Mouse (Mus musculus): ENCODE data around the gene Sav1.

Gene Sav1

GRCm38 (mm10) chr12:69947502-69947901 lies 39.3 kb downstream of the Sav1 start:
- no peak for DNase-seq

DNA sequence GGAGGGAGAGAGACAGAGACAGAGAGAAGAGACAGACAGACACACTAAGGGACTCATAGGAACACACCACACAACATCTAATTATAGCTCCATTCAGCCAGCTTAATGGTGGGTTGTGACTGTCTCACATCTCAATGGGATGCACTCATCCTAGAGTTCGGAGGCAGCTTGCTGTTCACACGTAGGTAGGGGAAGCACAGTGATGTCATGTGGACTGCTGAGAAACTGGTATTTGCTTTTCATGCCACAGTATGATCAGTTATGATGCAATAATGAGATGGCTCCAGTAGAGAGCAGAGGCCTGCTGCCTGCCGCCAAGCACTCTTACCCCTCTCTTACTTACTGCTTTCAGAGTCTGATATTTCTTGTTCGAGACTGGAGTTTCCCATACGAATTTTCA lies 40.9 kb downstream of the Sav1 start:
- DNase-seq, result no peak

DNA sequence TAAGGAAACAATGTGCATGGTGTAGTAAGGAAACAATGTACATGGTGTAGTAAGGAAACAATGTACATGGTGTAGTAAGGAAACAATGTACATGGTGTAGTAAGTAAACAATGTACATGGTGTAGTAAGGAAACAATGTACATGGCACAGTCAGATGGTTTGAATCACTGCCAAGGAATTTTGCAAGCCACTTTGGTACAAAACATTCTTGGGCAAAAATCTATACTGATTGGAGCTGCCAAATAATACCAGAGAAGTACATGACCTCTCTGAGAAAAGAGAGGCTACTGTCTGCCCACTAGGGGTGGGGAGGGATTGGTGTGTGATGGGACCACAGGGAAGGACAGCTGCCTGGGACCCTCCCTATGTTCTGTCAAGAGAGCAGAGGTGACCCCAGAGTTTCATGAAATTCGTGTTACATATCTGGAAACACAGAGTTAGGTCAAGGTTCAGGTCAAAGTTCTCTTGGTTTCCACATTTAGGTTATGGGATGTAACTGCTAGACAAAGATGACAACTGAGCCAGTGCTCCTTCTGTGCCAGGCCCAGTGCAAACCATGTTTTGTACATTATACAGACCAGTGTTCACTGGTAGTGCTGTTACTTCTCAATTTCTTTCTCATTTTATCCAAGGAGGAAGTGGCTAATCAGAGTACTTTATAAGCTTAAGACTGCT lies 45.0 kb downstream of the Sav1 start:
- no peak for DNase-seq

DNA sequence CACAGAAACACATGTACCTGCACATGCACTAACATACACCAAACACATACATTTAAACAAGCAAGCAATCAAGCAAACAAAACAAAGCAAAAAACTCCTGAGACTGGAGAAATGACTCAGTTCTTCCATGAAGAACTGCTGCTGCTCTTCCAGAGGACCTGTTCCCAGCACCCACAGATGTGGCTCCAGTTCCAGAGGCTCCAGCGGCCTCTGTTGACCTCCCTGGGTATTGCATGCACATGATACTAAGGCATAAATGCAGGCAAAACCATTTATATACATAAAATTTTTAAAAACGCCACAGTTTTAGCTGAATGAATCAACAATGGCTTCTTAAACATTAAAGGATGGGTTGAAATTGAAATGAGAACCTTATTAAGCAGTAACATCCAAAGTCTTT lies 47.5 kb downstream of the Sav1 start:
- DNase-seq, result peak in 1 of 2 experiments; percentile 13

DNA sequence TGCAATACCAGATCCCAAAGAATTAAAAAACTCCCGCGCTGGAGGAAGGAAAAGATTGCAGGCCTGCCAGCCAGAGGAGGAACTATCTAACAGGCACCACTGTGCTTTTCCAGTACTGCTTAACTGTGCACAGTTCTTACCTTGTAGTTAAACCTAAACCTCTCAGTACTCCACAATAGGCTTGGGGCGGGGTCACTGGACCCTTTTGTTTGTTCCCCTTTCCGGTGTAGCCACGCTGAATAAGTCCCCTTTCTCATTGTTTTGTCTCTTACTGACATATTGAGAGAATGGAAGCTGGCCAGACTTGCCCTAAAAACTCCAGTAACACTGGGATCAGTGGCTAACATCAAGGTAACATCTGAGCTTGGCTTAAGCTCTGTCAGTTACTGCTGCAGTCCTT lies 49.1 kb downstream of the Sav1 start:
- DNase-seq, result no peak

- DNase-seq, result no peak
These were observed 60.1 kb downstream of the Sav1 start for GRCm38 (mm10) chr12:69926716-69927115.

DNA sequence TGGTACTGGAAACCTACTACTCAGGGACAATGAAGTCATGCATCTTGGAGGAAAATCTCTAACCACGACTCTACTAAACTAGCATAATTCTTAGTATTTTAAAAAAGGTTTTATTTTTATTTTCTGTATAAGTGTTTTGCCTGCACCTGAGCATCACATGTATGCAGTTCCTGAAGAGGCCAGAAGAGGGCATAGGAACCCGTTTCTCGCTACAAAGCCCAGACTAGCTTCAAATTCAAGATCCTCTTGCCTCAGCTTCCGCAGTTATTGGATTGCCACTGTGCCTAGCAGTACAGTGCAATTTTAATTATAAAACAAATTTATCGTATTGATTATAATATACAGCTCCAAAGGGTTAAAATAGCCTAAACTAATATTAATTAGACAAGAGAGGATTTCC lies 62.8 kb downstream of the Sav1 start:
- DNase-seq, result peak in 1 of 2 experiments; percentile 27

GRCm38 (mm10) chr12:69923603-69924002 lies 63.2 kb downstream of the Sav1 start:
- DNase-seq, result no peak

- no peak for DNase-seq
These were observed 63.7 kb downstream of the Sav1 start for GRCm38 (mm10) chr12:69923128-69923527.

GRCm38 (mm10) chr12:69922099-69922498 lies 64.7 kb downstream of the Sav1 start:
- no peak for DNase-seq

GRCm38 (mm10) chr12:69917870-69918269 lies 68.9 kb downstream of the Sav1 start:
- DNase-seq, result no peak

Data from spleen, adult 18-20 months (tissue).